Mouse (Mus musculus): Measurements from ENCODE around the gene Rab31. TPM values are rescaled to one million over a fixed set of nuclear protein-coding genes. Genes with fewer than 3 reads are reported as not detected.

The Rab31 gene
- polyA plus RNA-seq, 1 experiment from 2014 or later = 73.0 TPM

GRCm38 (mm10) chr17:65666388-65667161 lies 106.0 kb downstream of the Rab31 start:
- no peaks in the 10 kb centered on the region for H3K4me1 ChIP-seq (replicated peaks)
- H3K9me3 ChIP-seq = no peaks in the 10 kb centered on the region
- no peak overlapping the region for H3K4me3 ChIP-seq
- no peak for ATAC-seq (ENCODE audit: low FRiP score)
- no peak overlapping the region for H3K9ac ChIP-seq
- WGBS = 86% methylated on average over 17 of the region's 17 CpGs
- peaks cover 15% of the 10 kb centered on the region for H3K36me3 ChIP-seq
- no peak overlapping the region for H3K27ac ChIP-seq
- H3K27me3 ChIP-seq = no peaks in the 10 kb centered on the region
- no peak overlapping the region for H3K4me2 ChIP-seq

- H3K9ac ChIP-seq = no peak overlapping the region
- no peaks in the 10 kb centered on the region for H3K9me3 ChIP-seq
- H3K4me2 ChIP-seq = no peak overlapping the region
- no peaks in the 10 kb centered on the region for H3K27me3 ChIP-seq
- H3K27ac ChIP-seq = no peak overlapping the region
- H3K4me3 ChIP-seq = no peak overlapping the region
- no peak for ATAC-seq (ENCODE audit: low FRiP score)
- 92% methylated on average over 12 of the region's 12 CpGs for WGBS
- H3K4me1 ChIP-seq (replicated peaks) = no peaks in the 10 kb centered on the region
- H3K36me3 ChIP-seq = peaks cover 15% of the 10 kb centered on the region
Measured at GRCm38 (mm10) chr17:65665786-65666387, 106.7 kb downstream of the Rab31 start.

DNA sequence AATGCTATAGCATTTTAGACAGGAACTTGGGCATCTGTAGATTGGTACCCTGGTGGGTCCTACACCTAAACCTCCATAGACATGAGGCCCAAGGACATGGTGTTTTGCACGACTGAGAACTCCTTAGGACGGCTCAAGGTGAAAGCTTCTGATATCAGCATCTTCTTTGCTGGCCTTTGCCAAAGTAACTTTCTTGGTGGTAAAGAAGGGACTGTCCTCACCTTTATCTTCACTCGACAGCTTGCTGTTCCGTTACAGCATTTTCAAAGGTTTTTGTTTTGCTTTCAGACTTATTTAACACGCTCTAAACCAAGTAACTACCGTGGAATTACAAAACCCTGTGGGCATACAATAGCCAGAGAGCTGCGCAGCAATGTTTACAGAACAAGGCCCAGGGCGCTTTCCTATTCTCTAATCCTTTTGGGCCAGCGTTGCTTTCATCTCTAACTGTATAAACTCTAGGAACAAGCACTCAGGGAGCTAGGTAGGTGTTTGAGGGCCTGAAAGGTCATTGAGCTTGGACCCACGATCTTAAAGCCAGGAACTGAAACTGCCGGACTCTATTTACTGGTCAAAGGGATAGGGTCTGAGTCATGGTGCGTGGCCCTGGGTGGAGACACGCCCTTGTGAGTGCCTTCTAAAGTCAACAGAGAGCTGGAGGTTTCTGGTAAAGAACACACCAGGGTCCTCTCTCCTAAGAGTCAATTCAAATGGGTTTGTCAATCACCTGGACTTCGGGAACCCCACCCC lies 109.0 kb downstream of the Rab31 start:
- no peaks in the 10 kb centered on the region for H3K4me1 ChIP-seq (replicated peaks)
- H3K27me3 ChIP-seq = no peaks in the 10 kb centered on the region
- no peak for ATAC-seq (ENCODE audit: low FRiP score)
- no peak overlapping the region for H3K9ac ChIP-seq
- H3K9me3 ChIP-seq = no peaks in the 10 kb centered on the region
- 80% methylated on average over 14 of the region's 14 CpGs for WGBS
- peaks cover 15% of the 10 kb centered on the region for H3K36me3 ChIP-seq
- no peak overlapping the region for H3K4me3 ChIP-seq
- no peak overlapping the region for H3K27ac ChIP-seq
- no peak overlapping the region for H3K4me2 ChIP-seq

DNA sequence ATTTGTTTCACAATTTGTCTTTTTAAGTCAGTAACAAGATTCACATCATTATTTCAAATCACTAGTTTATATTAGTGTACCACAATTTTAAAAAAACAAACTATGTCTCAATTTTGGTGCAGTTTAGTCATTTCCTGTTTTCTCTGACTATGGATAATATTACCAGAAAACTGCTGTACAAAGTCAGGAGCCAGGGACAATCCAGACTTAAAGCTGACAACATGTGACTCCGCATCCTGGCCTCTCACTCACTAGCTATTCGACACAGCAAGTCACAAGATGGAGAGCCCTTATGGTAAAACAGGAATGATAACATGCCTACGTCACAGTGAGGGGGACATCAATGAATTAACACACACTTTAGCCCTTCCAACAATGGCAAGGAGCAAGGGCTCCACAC lies 109.9 kb downstream of the Rab31 start:
- WGBS = 81% methylated on average over 3 of the region's 3 CpGs
- Histone ChIP-seq H3K4me2 (no peak overlapping the region), H3K4me3 (no peak overlapping the region), H3K4me1 (replicated peaks) (no peaks in the 10 kb centered on the region), H3K9me3 (no peaks in the 10 kb centered on the region), H3K27me3 (no peaks in the 10 kb centered on the region), H3K27ac (no peak overlapping the region), H3K9ac (no peak overlapping the region), H3K36me3 (peaks cover 15% of the 10 kb centered on the region)
- no peak for ATAC-seq (ENCODE audit: low FRiP score)

DNA sequence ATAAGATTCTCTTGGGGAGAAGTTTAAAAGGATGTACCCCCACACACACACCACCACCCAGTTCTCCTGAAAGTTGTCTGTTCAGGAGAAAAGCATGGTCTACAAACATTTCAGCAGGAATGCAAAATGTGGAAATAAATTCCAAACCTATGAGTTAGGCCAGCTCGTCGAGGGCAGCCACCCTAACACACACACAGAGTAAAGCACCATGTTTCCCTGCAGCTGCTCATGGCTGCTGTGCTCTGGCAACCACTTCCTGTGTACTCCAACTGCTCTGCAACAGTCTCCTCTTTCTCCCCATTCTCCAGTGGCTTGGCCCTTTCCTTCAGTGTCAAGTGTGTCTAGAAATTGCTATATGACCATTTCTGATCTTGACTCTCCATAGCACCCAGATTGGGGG lies 114.1 kb downstream of the Rab31 start:
- WGBS = 83% methylated on average over 2 of the region's 2 CpGs
- H3K4me1 ChIP-seq (replicated peaks) = no peaks in the 10 kb centered on the region
- H3K4me2 ChIP-seq = no peak overlapping the region
- no peak for ATAC-seq (ENCODE audit: low FRiP score)
- peaks cover 8% of the 10 kb centered on the region; the same call in 1 of the 2 replicates for H3K36me3 ChIP-seq
- no peak overlapping the region for H3K27ac ChIP-seq
- H3K9me3 ChIP-seq = no peaks in the 10 kb centered on the region
- no peak overlapping the region for H3K9ac ChIP-seq
- no peak overlapping the region for H3K4me3 ChIP-seq
- no peaks in the 10 kb centered on the region for H3K27me3 ChIP-seq

DNA sequence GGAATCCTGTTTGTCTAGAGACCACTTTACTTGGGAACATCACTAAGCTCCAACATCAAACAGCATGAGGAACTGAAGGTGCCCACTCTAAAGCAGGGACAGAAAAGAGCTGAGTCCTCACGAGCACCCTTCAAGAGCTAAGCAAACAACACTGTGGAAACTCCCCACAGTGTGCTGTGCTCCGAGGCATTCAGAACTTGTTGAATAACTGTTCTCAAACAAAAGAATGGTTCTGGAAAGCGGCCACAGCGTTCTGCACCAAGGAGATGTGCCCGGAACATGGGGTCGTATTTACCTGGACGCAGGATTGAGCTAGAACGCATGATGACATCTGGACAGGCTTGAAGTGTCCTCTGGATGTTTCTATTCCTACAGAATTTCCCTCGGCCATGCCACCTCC lies 114.6 kb downstream of the Rab31 start:
- no peak overlapping the region for H3K9ac ChIP-seq
- H3K4me1 ChIP-seq (replicated peaks) = no peaks in the 10 kb centered on the region
- H3K4me2 ChIP-seq = no peak overlapping the region
- WGBS = 88% methylated on average over 9 of the region's 9 CpGs
- no peak overlapping the region for H3K27ac ChIP-seq
- no peaks in the 10 kb centered on the region for H3K27me3 ChIP-seq
- no peak for ATAC-seq (ENCODE audit: low FRiP score)
- H3K9me3 ChIP-seq = no peaks in the 10 kb centered on the region
- peaks cover 12% of the 10 kb centered on the region for H3K36me3 ChIP-seq
- no peak overlapping the region for H3K4me3 ChIP-seq

DNA sequence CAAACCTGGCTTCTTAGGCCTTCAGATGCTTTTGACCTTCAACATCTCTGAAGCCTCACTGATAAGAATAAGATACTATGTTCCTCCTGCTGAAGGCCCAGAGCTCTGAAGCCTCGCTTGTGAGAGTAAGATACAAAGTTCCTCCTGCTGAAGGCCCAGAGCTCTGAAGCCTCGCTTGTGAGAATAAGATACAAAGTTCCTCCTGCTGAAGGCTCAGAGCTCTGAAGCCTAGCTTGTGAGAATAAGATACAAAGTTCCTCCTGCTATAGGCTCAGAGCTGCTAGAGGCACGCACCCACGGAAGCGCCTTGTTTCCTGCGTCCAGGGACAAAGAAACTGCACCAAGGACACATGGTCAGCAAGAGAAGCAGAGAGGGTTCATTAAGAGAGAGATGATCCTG lies 115.8 kb downstream of the Rab31 start:
- ATAC-seq (ENCODE audit: low FRiP score) = no peak
- H3K36me3 ChIP-seq = peaks cover 21% of the 10 kb centered on the region
- H3K9ac ChIP-seq = no peak overlapping the region
- no peak overlapping the region for H3K27ac ChIP-seq
- 96% methylated on average over 6 of the region's 6 CpGs for WGBS
- H3K4me3 ChIP-seq = no peak overlapping the region
- no peaks in the 10 kb centered on the region for H3K4me1 ChIP-seq (replicated peaks)
- H3K27me3 ChIP-seq = no peaks in the 10 kb centered on the region
- no peak overlapping the region for H3K4me2 ChIP-seq
- H3K9me3 ChIP-seq = no peaks in the 10 kb centered on the region

DNA sequence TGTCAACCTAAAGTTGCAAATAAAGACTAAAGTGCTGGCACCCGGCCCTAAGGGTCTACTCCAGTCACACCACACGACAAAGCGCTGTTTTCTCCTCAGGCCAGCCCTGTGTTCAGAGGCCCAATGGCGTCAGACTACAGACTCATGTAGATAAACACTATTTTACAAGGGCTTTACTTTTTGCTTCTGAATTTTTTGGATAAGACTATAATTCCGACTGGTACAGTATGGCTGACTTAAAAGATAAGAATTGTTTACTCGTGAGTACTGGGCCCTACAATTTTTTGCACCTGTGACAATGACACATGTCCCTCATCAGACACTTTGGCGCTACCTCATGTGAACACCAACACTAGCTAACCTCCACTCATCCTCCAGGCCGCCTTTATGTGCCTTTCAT lies 116.5 kb downstream of the Rab31 start:
- Histone ChIP-seq H3K36me3 (peaks cover 26% of the 10 kb centered on the region), H3K27me3 (no peaks in the 10 kb centered on the region), H3K4me1 (replicated peaks) (no peaks in the 10 kb centered on the region), H3K27ac (no peak overlapping the region), H3K4me2 (no peak overlapping the region), H3K9me3 (no peaks in the 10 kb centered on the region), H3K4me3 (no peak overlapping the region), H3K9ac (no peak overlapping the region)
- no peak for ATAC-seq (ENCODE audit: low FRiP score)
- WGBS = 87% methylated on average over 8 of the region's 8 CpGs

- no peaks in the 10 kb centered on the region for H3K9me3 ChIP-seq
- H3K9ac ChIP-seq = no peak overlapping the region
- no peak overlapping the region for H3K4me2 ChIP-seq
- no peaks in the 10 kb centered on the region for H3K27me3 ChIP-seq
- H3K4me3 ChIP-seq = no peak overlapping the region
- H3K36me3 ChIP-seq = peaks cover 27% of the 10 kb centered on the region
- ATAC-seq (ENCODE audit: low FRiP score) = no peak
- no peak overlapping the region for H3K27ac ChIP-seq
- no peaks in the 10 kb centered on the region for H3K4me1 ChIP-seq (replicated peaks)
- 72% methylated on average over 4 of the region's 4 CpGs for WGBS
Measured at GRCm38 (mm10) chr17:65655608-65656007, 116.9 kb downstream of the Rab31 start.

DNA sequence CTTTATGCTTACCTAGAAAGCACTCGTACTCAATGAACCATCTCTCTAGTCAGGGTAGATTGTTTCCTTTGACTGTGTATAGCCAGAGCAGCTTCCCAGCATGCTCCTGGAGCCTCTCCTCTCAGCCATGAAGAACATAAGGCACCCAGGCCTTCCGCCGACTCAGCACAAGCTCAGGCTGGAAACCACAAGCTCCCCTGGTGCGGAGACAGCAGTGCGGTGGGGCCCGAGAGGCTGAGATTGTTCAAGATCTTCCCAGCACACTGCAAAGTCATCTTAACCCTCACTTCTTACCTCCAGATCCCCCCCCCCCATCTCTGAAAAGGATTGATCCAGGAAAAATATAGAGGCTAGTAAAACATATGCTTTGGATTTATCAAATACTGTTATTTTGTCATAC lies 122.0 kb downstream of the Rab31 start:
- no peak overlapping the region for H3K4me3 ChIP-seq
- WGBS = 89% methylated on average over 6 of the region's 6 CpGs
- ATAC-seq (ENCODE audit: low FRiP score) = no peak

DNA sequence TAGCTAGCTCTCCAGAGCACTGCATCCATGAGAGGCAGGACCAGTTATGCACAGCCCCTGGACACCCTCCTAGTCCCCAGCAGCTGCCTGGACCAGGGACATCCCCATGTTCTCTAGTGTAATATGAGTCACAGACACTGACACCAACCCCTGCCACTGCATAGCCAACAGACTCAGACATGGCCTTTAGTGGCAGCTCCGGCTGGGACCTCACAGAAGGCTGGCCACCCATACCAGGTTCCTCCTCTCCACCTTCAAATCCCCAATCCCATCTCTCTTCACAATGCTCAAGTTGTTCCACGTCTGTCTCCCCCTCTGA lies 123.4 kb downstream of the Rab31 start:
- Histone ChIP-seq H3K27ac (no peak overlapping the region), H3K27me3 (no peaks in the 10 kb centered on the region), H3K9ac (no peak overlapping the region), H3K4me2 (no peak overlapping the region), H3K4me1 (replicated peaks) (no peaks in the 10 kb centered on the region; the same call in 1 of the 2 replicates), H3K4me3 (no peak overlapping the region), H3K9me3 (no peaks in the 10 kb centered on the region), H3K36me3 (peaks cover 28% of the 10 kb centered on the region)
- ATAC-seq (ENCODE audit: low FRiP score) = no peak; the same call in 1 of the 2 replicates
- 97% methylated on average over 2 of the region's 2 CpGs for WGBS

More for the DNA sequence above, 122.0 kb downstream of the Rab31 start:
- peaks cover 30% of the 10 kb centered on the region for H3K36me3 ChIP-seq
- no peak overlapping the region for H3K27ac ChIP-seq
- no peak overlapping the region for H3K4me2 ChIP-seq
- H3K4me1 ChIP-seq (replicated peaks) = no peaks in the 10 kb centered on the region; the same call in 1 of the 2 replicates
- no peaks in the 10 kb centered on the region for H3K27me3 ChIP-seq
- no peaks in the 10 kb centered on the region for H3K9me3 ChIP-seq
- H3K9ac ChIP-seq = no peak overlapping the region

GRCm38 (mm10) chr17:65648371-65649174 lies 124.0 kb downstream of the Rab31 start:
- H3K36me3 ChIP-seq = peaks cover 25% of the 10 kb centered on the region
- H3K27ac ChIP-seq = no peak overlapping the region
- H3K27me3 ChIP-seq = no peaks in the 10 kb centered on the region
- peak; percentile 44; the same call in 1 of the 2 replicates for ATAC-seq (ENCODE audit: low FRiP score)
- no peak overlapping the region for H3K4me2 ChIP-seq
- no peak overlapping the region for H3K4me3 ChIP-seq
- H3K9me3 ChIP-seq = no peaks in the 10 kb centered on the region
- WGBS = 86% methylated on average over 9 of the region's 9 CpGs
- H3K4me1 ChIP-seq (replicated peaks) = peaks cover 3% of the 10 kb centered on the region
- H3K9ac ChIP-seq = no peak overlapping the region
